Mouse (Mus musculus) liver, embryonic 18 days (tissue): ENCODE results near the gene Arhgef12. TPM values are rescaled to one million over a fixed set of nuclear protein-coding genes. Genes with fewer than 3 reads are reported as not detected.

ENCODE experiments used
- polyA plus RNA-seq: library from polyadenylated mRNA; depleted of rRNA; stranded (reverse); fragments of >200 nt; gene quantifications from 2 replicates; pipeline ENCODE4 v1.2.3, GENCODE M21; 2012; rRNA removed

Arhgef12 gene
- 7.4 and 9.4 TPM in 2 replicates for polyA plus RNA-seq

DNA sequence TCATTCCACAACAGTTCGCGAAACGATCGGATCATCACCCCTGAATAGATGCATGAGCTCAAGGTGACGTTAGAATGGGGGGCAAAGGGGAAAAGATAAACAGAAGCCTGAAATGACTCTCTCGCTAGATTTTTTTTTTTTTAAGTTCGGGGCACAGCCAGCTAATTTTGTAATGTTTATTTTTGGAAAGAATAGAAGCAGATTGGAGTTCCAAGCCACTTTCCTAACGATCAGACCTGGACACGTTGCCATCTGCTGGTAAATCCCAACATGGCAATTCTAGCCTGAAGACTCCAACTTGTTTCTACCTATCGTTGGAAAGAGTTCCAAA lies at the start of gene Arhgef12:
Gene Arhgef12, minus strand, starts transcription at position 53 of the 331 bp plus-strand sequence.

DNA sequence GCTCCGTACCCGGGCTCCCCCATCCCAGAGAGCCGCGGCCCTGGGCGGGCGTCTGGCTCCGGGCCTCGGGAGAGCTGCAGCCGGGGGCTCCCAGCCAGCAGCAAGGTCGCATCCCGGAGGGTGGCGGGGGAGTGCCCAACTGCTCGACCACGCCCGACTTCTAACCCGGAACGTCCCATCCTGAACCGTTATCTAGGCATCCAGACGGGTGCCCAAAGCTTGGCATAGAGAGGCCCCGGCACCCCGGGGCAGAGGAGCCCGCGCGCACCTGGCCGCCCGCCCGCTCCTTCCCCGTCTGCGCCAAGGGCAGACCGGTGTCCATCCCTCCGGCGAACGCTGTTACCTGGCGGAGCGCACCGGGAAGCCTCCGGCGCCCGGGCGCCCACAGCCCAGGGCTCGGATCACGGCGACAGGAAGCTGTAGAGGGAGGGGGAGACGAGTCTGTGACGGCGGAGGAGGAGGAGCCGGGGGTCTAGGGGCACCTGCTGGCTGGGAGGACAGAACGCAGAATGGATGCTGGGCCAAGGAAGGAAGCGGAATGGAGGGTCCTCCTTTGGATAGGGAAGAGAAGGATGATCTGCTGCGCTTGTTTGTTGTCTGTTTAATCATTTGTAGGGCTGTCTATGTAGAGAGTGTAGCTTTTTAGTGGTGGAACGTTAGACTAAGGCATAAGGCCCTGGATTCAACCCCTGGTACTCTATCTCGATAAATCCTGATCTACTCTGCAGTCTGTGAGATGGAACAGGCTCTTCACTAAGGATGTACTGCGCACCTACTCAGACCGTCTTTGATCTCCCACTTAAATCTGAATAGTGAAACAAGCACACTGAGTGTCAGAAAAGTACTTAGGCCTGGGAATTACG lies 9.3 kb upstream of the Arhgef12 start, which contains the start of gene Tmem136:
Gene Tmem136, minus strand, starts transcription at position 437 of the 863 bp plus-strand sequence.

DNA sequence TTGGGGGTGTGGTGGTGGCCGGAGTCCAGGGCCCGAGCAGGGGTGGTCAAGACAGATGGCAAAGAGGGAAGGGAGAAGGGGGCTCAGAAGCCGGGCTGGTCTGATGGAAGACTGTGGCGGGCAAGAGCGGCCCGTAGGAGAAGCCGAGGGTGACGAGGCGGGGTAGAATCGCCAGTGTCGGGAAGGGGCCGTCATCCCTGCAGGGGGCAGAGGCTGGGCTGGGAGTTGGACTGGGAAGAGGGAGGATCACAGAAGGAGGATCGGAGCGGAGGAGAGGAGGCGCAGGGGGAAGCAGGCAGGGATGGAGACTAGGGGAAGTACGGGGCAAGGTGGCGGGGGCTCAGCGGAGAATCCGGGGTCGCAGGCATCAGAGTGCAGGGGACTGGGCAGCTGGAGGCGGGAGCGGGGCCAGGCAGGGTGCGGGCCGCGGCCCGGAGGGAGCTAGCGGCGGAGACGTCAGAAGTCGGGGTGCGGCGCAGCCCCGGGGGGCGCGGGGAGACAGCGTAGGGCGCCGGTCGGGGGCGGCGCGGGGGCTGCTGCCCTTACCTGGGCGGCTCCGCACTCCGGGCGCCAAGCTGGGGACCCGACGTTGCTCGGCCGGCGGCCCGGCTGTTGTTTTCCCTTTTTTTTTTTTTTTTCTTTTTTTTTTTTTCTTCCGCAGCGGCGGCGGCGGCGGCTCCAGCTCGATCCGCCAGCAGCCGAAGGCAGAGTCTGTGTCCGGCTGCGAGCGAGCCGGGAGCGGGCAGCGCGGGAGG lies 163.1 kb downstream of the Arhgef12 start, which contains the start of gene Grik4:
Gene Grik4, minus strand, starts transcription at position 713 of the 755 bp plus-strand sequence.

Other genes starting within 250 kb of the Arhgef12 start
- 0.06 and 0.10 TPM in 2 replicates for gene Grik4, start 162.7 kb downstream of the Arhgef12 start, polyA plus RNA-seq
- 2.3 and 2.6 TPM in 2 replicates for gene Tmem136, start 9.3 kb upstream of the Arhgef12 start, polyA plus RNA-seq
- 0.02 TPM in 1 of 2 replicates, not detected in the other for gene Pou2f3, start 103.1 kb upstream of the Arhgef12 start, polyA plus RNA-seq
- 36.4 and 37.8 TPM in 2 replicates for gene Oaf, start 132.7 kb upstream of the Arhgef12 start, polyA plus RNA-seq
- 0.01 and 0.02 TPM in 2 replicates for gene Trim29, start 203.6 kb upstream of the Arhgef12 start, polyA plus RNA-seq